Mouse (Mus musculus) heart, embryonic 16.5 days (tissue): ENCODE results near the gene Bri3bp. TPM values are rescaled to one million over a fixed set of nuclear protein-coding genes. Genes with fewer than 3 reads are reported as not detected.

Experiments
- ATAC-seq: fragments of 200-750 bp; cut with Nextera tagmentation; replicated peaks from 2 replicates; pipeline ENCODE4 v1.8.0; 2017; ENCODE audit warnings: moderate number of reproducible peaks; ENCODE audit not compliant: insufficient read depth, low FRiP score; ENCODE audit errors: extremely low read depth
- H3K27ac ChIP-seq: fragments of 300-500 bp; sonication (generic); 2 replicates; pipeline ENCODE4 v1.5.1; 2014; ENCODE audit warnings: mild to moderate bottlenecking, low read length, control low read depth, moderate library complexity
- H3K27me3 ChIP-seq: fragments of 300-500 bp; sonication (generic); 2 replicates; pipeline ENCODE4 v1.6.1; 2014; ENCODE audit warnings: low read length, mixed read lengths; ENCODE audit not compliant: control insufficient read depth, insufficient read depth
- H3K36me3 ChIP-seq: fragments of 300-500 bp; sonication (generic); 2 replicates; pipeline ENCODE4 v1.6.1; 2014; ENCODE audit not compliant: control insufficient read depth, insufficient read depth
- H3K4me1 ChIP-seq: fragments of 300-500 bp; sonication (generic); 2 replicates; pipeline ENCODE4 v1.6.1; 2014; ENCODE audit warnings: low read length, mixed read lengths; ENCODE audit not compliant: control insufficient read depth, insufficient read depth
- H3K4me2 ChIP-seq: fragments of 300-500 bp; sonication (generic); 2 replicates; pipeline ENCODE4 v1.6.1; 2014; ENCODE audit warnings: low read depth, mild to moderate bottlenecking, control low read depth, low read length
- H3K4me3 ChIP-seq: fragments of 300-500 bp; sonication (generic); 2 replicates; pipeline ENCODE4 v1.5.1; 2014; ENCODE audit warnings: mild to moderate bottlenecking, control low read depth, low read length
- H3K9ac ChIP-seq: fragments of 300-500 bp; sonication (generic); 2 replicates; pipeline ENCODE4 v1.6.1; 2014; ENCODE audit warnings: low read length, control low read depth
- H3K9me3 ChIP-seq: fragments of 300-500 bp; sonication (generic); replicated peaks from 2 replicates; pipeline ENCODE4 v1.6.1; 2016; ENCODE audit warnings: low read length; ENCODE audit not compliant: control insufficient read depth
- WGBS: fragments of 180-500 bp; shearing (Covaris S2); extraction: QIAGEN DNeasy Blood & Tissue Kit; methylation state at CpG from one replicate; pipeline ENCODE4 v1.1.7; 2014; 5-methylcytosine and 5-hydroxymethylcytosine counted together
- polyA plus RNA-seq: library from polyadenylated mRNA; unstranded; fragments of >200 nt; fragmentation: Nextera tagmentation; extraction: Ambion mirVana; gene quantifications from 2 replicates; pipeline ENCODE4 v1.2.1, GENCODE M21; 2015

Bri3bp gene
- polyA plus RNA-seq, 1 experiment from 2014 or later, result 44.1 TPM

DNA sequence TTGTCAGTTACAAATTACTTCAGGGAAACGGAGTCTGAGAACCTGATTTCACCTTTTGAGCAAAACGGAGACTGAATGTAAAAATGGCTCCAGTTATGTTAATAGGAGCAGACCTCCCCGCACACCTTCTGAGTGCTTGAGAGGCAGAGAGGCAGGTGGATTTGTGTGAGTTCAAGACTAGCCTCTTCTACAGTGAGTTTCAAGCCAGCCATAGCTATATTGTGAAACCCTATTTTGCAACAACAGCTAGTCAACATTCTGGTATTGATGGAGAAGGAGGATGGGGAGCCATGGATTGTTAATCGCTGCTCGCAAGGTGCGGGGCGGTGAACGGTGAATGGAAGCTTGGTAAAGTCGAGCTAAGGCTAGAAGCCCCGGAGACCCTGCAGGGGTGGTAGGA, 38.9 kb upstream of the Bri3bp start:
- Histone ChIP-seq H3K27ac (no peak overlapping the region), H3K9me3 (no peaks in the 10 kb centered on the region), H3K4me2 (no peak overlapping the region), H3K4me3 (no peak overlapping the region), H3K9ac (no peak overlapping the region), H3K36me3 (no peaks in the 10 kb centered on the region), H3K4me1 (peaks cover 11% of the 10 kb centered on the region), H3K27me3 (no peaks in the 10 kb centered on the region)
- 65% methylated on average over 10 of the region's 10 CpGs for WGBS
- ATAC-seq, result no peak

DNA sequence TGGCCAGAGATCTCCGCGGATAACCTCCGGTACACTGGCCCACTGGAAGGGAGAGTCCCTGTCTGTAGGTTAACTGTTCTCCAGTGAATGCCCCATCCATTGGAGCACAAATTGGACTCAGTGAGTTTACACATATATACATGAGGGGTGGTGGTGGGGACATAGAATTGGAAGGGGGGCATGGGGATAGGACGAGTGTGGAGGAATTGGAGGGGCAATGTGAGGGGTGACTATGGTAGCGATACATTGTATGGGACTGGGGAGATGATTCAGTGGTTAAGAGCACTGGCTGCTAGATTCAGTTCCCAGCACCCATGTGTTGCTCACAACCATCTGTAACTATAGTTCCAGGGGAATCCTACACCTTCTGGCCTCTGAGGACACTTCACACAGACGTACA, 38.4 kb upstream of the Bri3bp start:
- H3K4me1 ChIP-seq, result peaks cover 12% of the 10 kb centered on the region
- no peak overlapping the region for H3K9ac ChIP-seq
- H3K27me3 ChIP-seq, result no peaks in the 10 kb centered on the region
- no peak for ATAC-seq
- H3K9me3 ChIP-seq, result no peaks in the 10 kb centered on the region
- H3K4me2 ChIP-seq, result no peak overlapping the region
- 60% methylated on average over 6 of the region's 6 CpGs for whole genome bisulfite sequencing
- no peak overlapping the region for H3K4me3 ChIP-seq
- H3K27ac ChIP-seq, result peak overlapping the region; percentile 76; the same call in 1 of the 2 replicates
- H3K36me3 ChIP-seq, result no peaks in the 10 kb centered on the region

DNA sequence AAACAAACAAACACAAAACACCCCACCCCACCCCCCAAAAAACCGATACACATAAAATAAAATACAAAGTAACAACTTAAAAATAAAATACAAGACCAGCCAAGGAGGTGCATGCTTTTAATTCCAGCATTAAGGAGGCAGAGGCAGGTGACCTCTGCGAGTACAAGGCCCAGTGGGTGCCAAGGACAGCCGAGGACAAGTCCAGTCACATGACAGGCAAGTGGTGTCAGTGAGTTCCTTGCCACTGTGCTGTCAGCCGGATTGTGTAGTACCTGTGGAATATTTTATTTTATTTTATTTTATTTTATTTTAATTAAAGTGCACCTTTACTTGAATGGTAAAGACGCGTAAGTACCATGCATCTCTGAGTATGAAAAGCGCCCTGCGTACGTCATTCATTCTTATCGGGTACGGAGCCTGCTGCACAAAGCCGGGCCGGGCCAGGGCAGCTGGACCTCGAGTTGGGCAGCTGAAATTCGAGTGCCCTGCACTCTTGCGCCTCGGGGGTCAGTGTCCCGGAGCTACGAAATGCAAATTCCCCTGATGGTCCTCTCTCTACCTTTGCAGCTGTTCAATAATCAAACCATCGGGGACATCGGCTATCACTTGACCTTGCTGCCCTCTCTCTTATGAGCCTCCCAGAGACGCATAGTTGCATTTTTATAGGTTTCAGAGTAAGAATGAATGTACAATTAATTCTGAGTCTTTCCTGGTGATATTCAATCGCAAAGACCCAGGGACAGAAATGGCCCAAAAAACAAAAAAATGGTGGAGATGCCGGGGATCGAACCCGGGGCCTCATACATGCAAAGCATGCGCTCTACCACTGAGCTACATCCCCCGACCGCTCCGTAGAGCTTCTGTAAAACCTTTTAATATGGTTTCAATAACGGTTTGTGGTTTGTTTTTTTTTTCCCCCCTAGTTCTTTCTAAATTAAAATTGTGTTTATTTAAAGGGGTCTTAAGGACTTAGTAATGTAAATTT, 37.6 kb upstream of the Bri3bp start:
- no peak for ATAC-seq

DNA sequence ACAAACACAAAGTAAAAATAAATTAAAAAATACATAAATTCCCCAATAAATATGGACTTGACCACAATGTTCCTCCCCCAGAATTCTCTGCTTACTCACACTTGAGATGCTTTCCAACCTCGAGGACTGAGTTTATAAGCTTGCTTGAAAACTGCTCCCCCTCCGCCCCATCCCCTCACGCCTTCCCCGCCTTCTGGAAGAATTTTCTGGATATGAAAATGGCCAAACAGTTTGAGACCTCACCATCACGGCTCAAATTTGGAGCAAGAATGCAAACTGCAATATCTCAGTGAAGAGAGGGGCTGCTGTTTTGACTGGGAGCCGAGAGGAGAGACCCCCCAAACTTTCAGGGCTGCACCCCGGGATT, 36.8 kb upstream of the Bri3bp start:
- Histone ChIP-seq H3K9me3 (no peaks in the 10 kb centered on the region), H3K27me3 (no peaks in the 10 kb centered on the region), H3K9ac (peak overlapping the region; percentile 77), H3K36me3 (no peaks in the 10 kb centered on the region), H3K27ac (peak overlapping the region; percentile 96), H3K4me2 (peak overlapping the region; percentile 71), H3K4me3 (peak overlapping the region; percentile 72), H3K4me1 (peaks cover 12% of the 10 kb centered on the region)
- no peak for ATAC-seq
- 2% methylated on average over 7 of the region's 7 CpGs for WGBS

More for the DNA sequence above, 37.6 kb upstream of the Bri3bp start:
- Histone ChIP-seq H3K4me3 (peak overlapping the region; percentile 51), H3K9me3 (no peaks in the 10 kb centered on the region), H3K4me1 (peaks cover 12% of the 10 kb centered on the region), H3K9ac (peak overlapping the region; percentile 65), H3K4me2 (peak overlapping the region; percentile 72), H3K36me3 (no peaks in the 10 kb centered on the region), H3K27ac (peak overlapping the region; percentile 76), H3K27me3 (no peaks in the 10 kb centered on the region)
- WGBS, result 12% methylated on average over 31 of the region's 31 CpGs

DNA sequence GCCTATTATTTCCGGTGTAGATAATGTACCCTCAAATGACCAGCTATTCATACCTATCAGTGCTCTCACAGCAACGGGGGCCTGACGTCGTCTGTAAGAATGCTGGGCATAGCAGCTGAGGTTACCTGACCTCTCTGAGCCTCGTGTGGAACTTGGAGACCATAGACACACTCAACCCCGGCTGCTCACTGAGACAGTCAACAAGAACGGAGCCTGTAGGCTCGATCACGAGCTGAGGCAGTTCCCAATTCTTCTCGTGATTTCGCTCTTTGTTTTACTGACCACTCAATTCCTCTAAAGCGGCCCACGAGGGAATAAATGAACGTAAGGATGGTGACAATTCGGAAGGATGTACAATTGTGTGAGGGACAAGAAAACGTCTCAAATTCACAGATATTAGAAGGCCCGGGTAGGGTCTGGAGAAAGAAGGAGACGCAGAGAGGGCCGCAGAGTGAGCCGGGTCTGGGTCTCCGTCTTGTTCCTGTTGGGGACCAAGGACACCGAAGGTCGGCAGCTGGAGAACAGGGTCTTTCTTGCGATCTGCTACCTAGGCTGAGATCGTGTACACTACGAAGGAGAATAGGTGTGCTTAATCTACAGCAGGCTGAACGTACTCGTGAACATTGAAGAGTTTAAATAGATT, 36.3 kb upstream of the Bri3bp start:
- Histone ChIP-seq H3K4me2 (peak overlapping the region; percentile 71), H3K9ac (peak overlapping the region; percentile 77), H3K27me3 (no peaks in the 10 kb centered on the region), H3K4me3 (peak overlapping the region; percentile 72), H3K27ac (peak overlapping the region; percentile 96), H3K36me3 (no peaks in the 10 kb centered on the region), H3K9me3 (no peaks in the 10 kb centered on the region), H3K4me1 (peaks cover 12% of the 10 kb centered on the region)
- WGBS, result under 1% methylated on average over 28 of the region's 28 CpGs
- peak; percentile 30 for ATAC-seq

DNA sequence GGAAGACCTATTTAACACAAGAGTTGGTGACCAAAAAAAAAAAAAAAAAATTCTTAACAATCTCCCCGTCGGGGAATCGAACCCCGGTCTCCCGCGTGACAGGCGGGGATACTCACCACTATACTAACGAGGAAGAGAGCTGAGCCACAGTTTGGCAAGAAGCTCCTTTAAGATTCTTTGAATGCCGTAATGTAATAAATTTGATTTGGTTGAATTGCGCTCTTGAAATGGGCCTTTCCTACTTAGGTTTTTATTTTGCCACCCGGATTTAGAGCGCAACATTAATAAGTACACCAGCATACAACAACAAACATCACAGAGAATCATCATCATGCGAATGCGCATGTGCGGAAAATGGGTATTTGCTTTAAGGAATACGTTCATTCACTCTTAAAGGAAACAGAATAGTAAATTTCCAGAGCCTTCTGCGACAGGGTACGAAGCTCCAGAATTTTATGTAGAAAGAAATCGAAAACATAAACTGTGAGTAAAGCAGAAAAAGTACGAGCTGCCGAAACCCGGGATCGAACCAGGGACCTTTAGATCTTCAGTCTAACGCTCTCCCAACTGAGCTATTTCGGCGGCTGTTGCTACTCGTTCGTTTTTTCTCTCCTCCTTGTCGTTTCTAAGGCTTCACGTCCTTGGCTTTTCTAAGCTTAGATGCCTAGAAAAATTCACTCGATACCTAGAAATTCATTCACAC, 35.7 kb upstream of the Bri3bp start:
- Histone ChIP-seq H3K4me1 (peaks cover 12% of the 10 kb centered on the region), H3K4me2 (peak overlapping the region; percentile 87), H3K36me3 (no peaks in the 10 kb centered on the region), H3K27me3 (no peaks in the 10 kb centered on the region), H3K9ac (peak overlapping the region; percentile 78), H3K4me3 (peak overlapping the region; percentile 72), H3K9me3 (no peaks in the 10 kb centered on the region), H3K27ac (peak overlapping the region; percentile 96)
- ATAC-seq, result peak; percentile 53
- under 1% methylated on average over 31 of the region's 31 CpGs for WGBS

DNA sequence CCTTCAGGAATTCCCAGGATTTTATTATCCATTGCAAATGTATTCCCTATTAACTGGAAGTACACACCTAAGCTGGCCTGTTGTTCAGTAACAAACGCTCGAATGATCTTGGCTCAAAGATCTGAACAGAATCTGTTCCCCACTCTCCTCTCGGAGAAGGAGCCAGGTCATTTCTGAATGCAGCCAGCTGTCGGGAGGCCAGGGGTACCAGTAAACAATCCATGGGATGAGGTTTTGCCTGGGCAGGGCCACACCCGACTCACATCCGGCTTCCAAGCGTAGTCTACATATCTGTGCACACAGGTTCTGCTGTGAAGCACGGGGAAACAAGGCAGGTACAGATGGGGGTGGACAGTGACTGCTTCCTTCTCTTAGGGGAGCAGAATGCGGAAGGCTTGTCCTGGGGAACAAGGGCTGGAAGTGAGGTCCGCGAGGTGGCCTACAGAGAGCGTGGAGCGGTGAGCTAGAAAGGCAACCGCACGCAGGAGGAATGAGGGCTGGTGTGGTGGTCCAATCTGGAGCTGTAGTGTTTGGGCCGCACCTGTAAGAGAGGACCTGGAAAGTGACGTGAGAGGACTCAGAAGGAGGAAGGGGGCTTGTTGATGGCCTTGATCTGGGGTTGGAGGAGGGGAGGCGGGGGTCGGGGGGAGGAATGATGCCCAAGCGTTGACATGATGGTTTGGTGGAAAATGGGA, 34.9 kb upstream of the Bri3bp start:
- peak overlapping the region; percentile 96 for H3K27ac ChIP-seq
- H3K4me1 ChIP-seq, result peaks cover 12% of the 10 kb centered on the region
- H3K4me2 ChIP-seq, result peak overlapping the region; percentile 87
- H3K4me3 ChIP-seq, result peak overlapping the region; percentile 72
- peak; percentile 26 for ATAC-seq
- 4% methylated on average over 20 of the region's 20 CpGs for WGBS
- no peaks in the 10 kb centered on the region for H3K27me3 ChIP-seq
- H3K36me3 ChIP-seq, result no peaks in the 10 kb centered on the region
- no peaks in the 10 kb centered on the region for H3K9me3 ChIP-seq
- H3K9ac ChIP-seq, result peak overlapping the region; percentile 78

DNA sequence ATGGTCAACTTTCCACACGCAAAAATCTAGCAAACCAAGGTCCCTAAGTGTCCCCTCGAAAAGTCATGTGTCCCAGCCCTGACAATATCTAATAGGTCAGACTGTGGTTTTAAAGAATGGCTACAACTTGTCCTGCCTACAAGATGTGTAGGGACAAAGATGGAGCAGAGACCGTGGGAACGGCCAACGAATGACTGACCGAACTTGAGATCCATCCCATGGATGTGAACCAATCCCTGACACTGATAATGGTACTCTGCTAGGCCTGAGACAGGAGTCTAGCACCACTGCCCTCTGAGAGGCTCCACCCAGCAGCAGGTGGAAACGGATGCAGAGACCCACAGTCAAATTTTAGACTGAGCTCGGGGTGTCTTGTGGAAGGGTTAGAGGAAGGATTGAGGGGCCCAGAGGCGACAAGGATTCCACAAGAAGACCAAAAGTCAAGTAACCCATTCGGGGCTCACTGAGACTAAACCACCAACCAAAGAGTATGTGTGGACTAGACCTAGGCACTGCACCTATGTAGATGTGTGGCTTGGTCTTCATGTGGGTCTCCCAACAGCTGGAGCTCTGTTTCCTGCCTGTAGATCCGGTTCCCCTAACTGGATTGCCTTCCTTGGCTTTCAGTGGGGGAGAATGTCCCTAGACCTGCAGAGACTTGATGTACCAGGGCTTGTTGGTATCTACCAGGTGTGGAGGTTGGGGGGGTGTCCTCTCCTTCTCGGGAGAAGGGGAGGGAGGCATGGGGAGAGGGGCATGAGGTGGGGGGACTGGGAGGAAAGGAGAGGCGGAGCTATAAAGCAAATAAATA, 34.1 kb upstream of the Bri3bp start:
- Histone ChIP-seq H3K9me3 (no peaks in the 10 kb centered on the region), H3K9ac (peak overlapping the region; percentile 78; the same call in 1 of the 2 replicates), H3K27ac (peak overlapping the region; percentile 96), H3K27me3 (no peaks in the 10 kb centered on the region), H3K36me3 (no peaks in the 10 kb centered on the region), H3K4me3 (peak overlapping the region; percentile 72), H3K4me2 (peak overlapping the region; percentile 87), H3K4me1 (peaks cover 12% of the 10 kb centered on the region)
- no peak for ATAC-seq
- WGBS, result 56% methylated on average over 13 of the region's 13 CpGs
